Mouse (Mus musculus) heart, embryonic 14.5 days (tissue): ENCODE data around the gene Mb. TPM values are rescaled to one million over a fixed set of nuclear protein-coding genes. Genes with fewer than 3 reads are reported as not detected.

Source experiments
- ATAC-seq: fragments of 200-750 bp; cut with Nextera tagmentation; 2 replicates; pipeline ENCODE4 v1.8.0; 2017; ENCODE audit warnings: low read depth, moderate TSS enrichment; ENCODE audit not compliant: insufficient number of reproducible peaks, insufficient read depth, low FRiP score
- H3K27ac ChIP-seq, 2 experiments: fragments of 200-500 bp in 1 of 2; fragments of 300-500 bp in 1 of 2; sonication (generic) in 1 of 2; replicated peaks in 1 of 2; 2 replicates each; pipeline ENCODE4 v1.5.1; 2012 to 2014; ENCODE audit warnings: low read depth in 2 of 2, low read length in 2 of 2, control low read depth in 1 of 2, mild to moderate bottlenecking in 1 of 2, mixed read lengths in 1 of 2; ENCODE audit not compliant: control insufficient read depth in 1 of 2, insufficient read depth in 1 of 2
- H3K27me3 ChIP-seq: fragments of 300-500 bp; sonication (generic); 2 replicates; pipeline ENCODE4 v1.6.1; 2014; ENCODE audit warnings: mild to moderate bottlenecking, low read length, control low read depth; ENCODE audit not compliant: control insufficient read depth, insufficient read depth
- H3K36me3 ChIP-seq: fragments of 300-500 bp; sonication (generic); 2 replicates; pipeline ENCODE4 v1.6.1; 2014; ENCODE audit warnings: mild to moderate bottlenecking, control low read depth, low read length, mixed read lengths; ENCODE audit not compliant: control insufficient read depth, insufficient read depth
- H3K4me1 ChIP-seq, 2 experiments: fragments of 200-500 bp in 1 of 2; fragments of 300-500 bp in 1 of 2; sonication (generic) in 1 of 2; 2 replicates each; pipeline ENCODE4 v1.6.1; 2012 to 2014; ENCODE audit warnings: low read length in 2 of 2, control low read depth in 1 of 2, mixed read lengths in 1 of 2; ENCODE audit not compliant: control insufficient read depth in 2 of 2, insufficient read depth in 2 of 2
- H3K4me2 ChIP-seq: fragments of 300-500 bp; sonication (generic); 2 replicates; pipeline ENCODE4 v1.6.1; 2014; ENCODE audit warnings: mild to moderate bottlenecking, low read length
- H3K4me3 ChIP-seq, 2 experiments: fragments of 200-500 bp in 1 of 2; fragments of 300-500 bp in 1 of 2; sonication (generic) in 1 of 2; 2 replicates each; pipeline ENCODE4 v1.5.1; 2012 to 2014; ENCODE audit warnings: low read length in 2 of 2, mild to moderate bottlenecking in 2 of 2, control low read depth in 1 of 2, low read depth in 1 of 2, moderate library complexity in 1 of 2; ENCODE audit not compliant: control insufficient read depth in 1 of 2, insufficient read depth in 1 of 2
- H3K9ac ChIP-seq: fragments of 300-500 bp; sonication (generic); 2 replicates; pipeline ENCODE4 v1.6.1; 2014; ENCODE audit warnings: mild to moderate bottlenecking, low read length
- H3K9me3 ChIP-seq: fragments of 300-500 bp; sonication (generic); 2 replicates; pipeline ENCODE4 v1.6.1; 2016; ENCODE audit warnings: low read length, control low read depth; ENCODE audit not compliant: control insufficient read depth
- WGBS: fragments of 180-500 bp; shearing (Covaris S2); extraction: QIAGEN DNeasy Blood & Tissue Kit; methylation state at CpG from one replicate; pipeline ENCODE4 v1.1.7; 2014; 5-methylcytosine and 5-hydroxymethylcytosine counted together
- polyA plus RNA-seq: library from polyadenylated mRNA; unstranded; fragments of >200 nt; fragmentation: Nextera tagmentation; extraction: Ambion mirVana; gene quantifications from 2 replicates; pipeline ENCODE4 v1.2.1, GENCODE M21; 2014

Gene Mb
- polyA plus RNA-seq, 1 experiment from 2014 or later: 810 TPM

DNA sequence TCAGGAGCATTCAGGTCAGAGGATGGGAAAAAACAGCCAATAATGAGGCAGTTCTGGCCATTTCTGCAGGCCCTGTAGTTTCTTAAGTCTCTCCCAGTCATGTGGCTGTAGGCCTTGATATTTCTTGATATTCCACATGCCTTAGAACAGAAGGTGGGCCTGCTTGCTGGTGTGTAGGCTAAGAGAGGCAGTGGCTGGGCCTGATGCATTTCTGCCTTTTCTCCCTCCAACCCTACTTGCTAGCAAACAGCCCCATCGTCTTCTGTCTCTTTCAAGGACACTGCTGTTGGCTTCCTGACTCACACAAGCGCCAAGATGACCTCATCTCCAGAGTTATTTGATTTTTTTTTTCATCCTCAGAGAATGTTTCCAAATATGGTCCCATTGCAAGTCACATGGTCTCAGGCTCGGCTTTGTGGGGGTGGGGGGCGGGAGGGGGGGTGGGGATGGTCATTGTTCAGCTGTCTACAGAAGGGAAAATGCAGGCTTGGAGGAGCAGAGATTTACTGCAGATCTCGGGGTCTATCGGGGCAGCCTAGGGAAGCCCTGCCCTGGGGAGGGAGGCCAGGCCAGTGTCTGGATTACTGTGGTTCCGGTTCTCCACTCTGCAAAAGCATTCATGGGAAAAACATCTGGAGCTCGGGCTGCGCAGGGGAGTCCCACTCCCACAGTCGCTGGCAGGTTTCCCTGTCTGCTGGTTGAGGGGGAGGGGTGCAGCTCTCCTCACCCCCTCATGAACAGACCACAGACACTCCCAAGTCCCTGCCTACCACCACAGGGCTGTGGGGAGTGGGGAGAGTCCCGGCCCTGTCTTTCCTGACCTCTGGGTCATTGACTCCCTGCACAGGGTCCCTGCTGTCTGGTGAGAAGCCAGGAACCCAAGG, 12.9 kb downstream of the Mb start:
- H3K9ac ChIP-seq: peak overlapping the region; percentile 70
- peak overlapping the region; percentile 98 to 100 for H3K27ac ChIP-seq
- peaks cover 48 to 52% of the 10 kb centered on the region in 2 experiments for H3K4me1 ChIP-seq
- no peaks in the 10 kb centered on the region for H3K36me3 ChIP-seq
- no peaks in the 10 kb centered on the region for H3K27me3 ChIP-seq
- WGBS: 3% methylated on average over 11 of the region's 11 CpGs
- no peaks in the 10 kb centered on the region for H3K9me3 ChIP-seq
- ATAC-seq: peak; percentile 80
- H3K4me3 ChIP-seq: no peak overlapping the region
- peak overlapping the region; percentile 44 for H3K4me2 ChIP-seq

- WGBS: 11% methylated on average over 2 of the region's 2 CpGs
- Histone ChIP-seq H3K4me1 (peaks cover 48 to 52% of the 10 kb centered on the region in 2 experiments), H3K36me3 (no peaks in the 10 kb centered on the region), H3K4me3 (no peak overlapping the region), H3K4me2 (peak overlapping the region; percentile 44), H3K9ac (peak overlapping the region; percentile 70), H3K27me3 (no peaks in the 10 kb centered on the region), H3K27ac (peak overlapping the region; percentile 98 to 100), H3K9me3 (no peaks in the 10 kb centered on the region)
- peak; percentile 17; the same call in 1 of the 2 replicates for ATAC-seq
Observed at GRCm38 (mm10) chr15:77036989-77037277, 13.5 kb downstream of the Mb start.

GRCm38 (mm10) chr15:77036320-77036988, 14.0 kb downstream of the Mb start:
- H3K27me3 ChIP-seq: no peaks in the 10 kb centered on the region
- no peaks in the 10 kb centered on the region for H3K9me3 ChIP-seq
- peak overlapping the region; percentile 98 to 100 for H3K27ac ChIP-seq
- peaks cover 49 to 55% of the 10 kb centered on the region in 2 experiments for H3K4me1 ChIP-seq
- no peak overlapping the region for H3K4me3 ChIP-seq
- peak overlapping the region; percentile 70 for H3K9ac ChIP-seq
- no peaks in the 10 kb centered on the region for H3K36me3 ChIP-seq
- ATAC-seq: peak; percentile 33; the same call in 1 of the 2 replicates
- 48% methylated on average over 11 of the region's 11 CpGs for whole genome bisulfite sequencing
- H3K4me2 ChIP-seq: peak overlapping the region; percentile 44

DNA sequence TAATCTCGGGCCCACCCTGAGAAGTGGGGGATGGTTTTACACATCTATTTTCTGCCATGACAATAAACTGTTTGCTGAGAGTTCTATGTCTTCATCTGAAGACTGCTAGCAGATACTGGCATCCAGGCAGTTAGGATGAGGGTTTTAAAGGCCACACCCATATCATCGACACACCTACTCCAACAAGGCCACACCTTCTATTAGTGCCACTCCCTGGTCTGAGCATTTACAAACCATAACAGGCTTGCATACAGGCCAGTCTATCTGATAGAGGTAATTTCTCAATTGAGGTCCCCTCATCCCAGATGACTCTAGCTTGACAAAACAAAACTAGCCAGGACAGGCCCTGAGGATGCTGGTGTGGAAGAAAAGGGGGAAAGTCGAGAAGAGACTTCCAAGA, 14.8 kb downstream of the Mb start:
- Histone ChIP-seq H3K4me3 (no peak overlapping the region), H3K9ac (no peak overlapping the region; the same call in 1 of the 2 replicates), H3K36me3 (no peaks in the 10 kb centered on the region), H3K4me2 (no peak overlapping the region), H3K4me1 (peaks cover 54 to 59% of the 10 kb centered on the region in 2 experiments), H3K9me3 (no peaks in the 10 kb centered on the region), H3K27ac (peak overlapping the region; percentile 98 to 100), H3K27me3 (no peaks in the 10 kb centered on the region)
- WGBS: 76% methylated on average over 3 of the region's 3 CpGs
- no peak for ATAC-seq

DNA sequence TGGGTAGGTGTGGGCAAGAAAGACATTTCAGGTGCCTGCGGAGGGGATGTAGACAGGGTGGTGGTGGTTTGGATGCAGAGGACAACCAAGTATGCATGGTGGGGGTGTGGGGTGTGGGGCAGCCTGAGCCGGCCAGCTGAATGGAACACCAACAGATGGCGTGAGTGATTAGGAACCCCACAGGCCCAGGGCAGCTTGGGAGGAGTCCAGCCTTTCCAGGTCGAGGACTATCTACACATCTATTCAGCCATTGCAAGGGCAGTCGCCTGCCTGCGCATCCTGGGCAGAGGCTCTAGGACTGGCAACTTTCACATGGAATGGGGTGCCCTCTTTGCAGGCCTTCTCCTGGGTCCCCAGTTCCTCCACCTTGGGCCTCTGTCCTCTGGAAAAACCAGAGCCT, 15.9 kb downstream of the Mb start:
- Histone ChIP-seq H3K27ac (peak overlapping the region in 1 of 2 experiments; percentile 98; a peak in 1 of 4 replicates), H3K4me3 (no peak overlapping the region), H3K9me3 (no peaks in the 10 kb centered on the region), H3K27me3 (no peaks in the 10 kb centered on the region), H3K9ac (no peak overlapping the region), H3K36me3 (no peaks in the 10 kb centered on the region), H3K4me1 (peaks cover 51 to 55% of the 10 kb centered on the region in 2 experiments), H3K4me2 (no peak overlapping the region)
- WGBS: 73% methylated on average over 6 of the region's 6 CpGs
- ATAC-seq: no peak

GRCm38 (mm10) chr15:77031271-77031670, 19.2 kb downstream of the Mb start:
- peaks cover 40 to 48% of the 10 kb centered on the region in 2 experiments for H3K4me1 ChIP-seq

GRCm38 (mm10) chr15:77029331-77029991, 21.0 kb downstream of the Mb start:
- peak; percentile 49; the same call in 1 of the 2 replicates for ATAC-seq
- Histone ChIP-seq H3K4me1 (peaks cover 33 to 44% of the 10 kb centered on the region in 2 experiments), H3K4me2 (peak overlapping the region; percentile 40), H3K9me3 (no peaks in the 10 kb centered on the region), H3K27me3 (no peaks in the 10 kb centered on the region), H3K36me3 (no peaks in the 10 kb centered on the region), H3K27ac (peak overlapping the region; percentile 60 to 90), H3K9ac (peak overlapping the region; percentile 59), H3K4me3 (no peak overlapping the region)
- WGBS: 27% methylated on average over 7 of the region's 7 CpGs

More at GRCm38 (mm10) chr15:77031271-77031670, 19.2 kb downstream of the Mb start:
- Histone ChIP-seq H3K27me3 (no peaks in the 10 kb centered on the region), H3K36me3 (no peaks in the 10 kb centered on the region), H3K27ac (peak overlapping the region; percentile 8 to 37; a peak in 2 of 4 replicates), H3K4me3 (no peak overlapping the region), H3K4me2 (no peak overlapping the region), H3K9ac (peak overlapping the region; percentile 26; the same call in 1 of the 2 replicates), H3K9me3 (no peaks in the 10 kb centered on the region)
- ATAC-seq: no peak
- 57% methylated on average over 3 of the region's 3 CpGs for WGBS
